Mouse (Mus musculus): Measurements from ENCODE around the gene Slc4a1.
A peak's percentile ranks its signal among the peaks of the same experiment; 100 is the strongest.
"Not testable (repeated sequence)": the region's sequence is repeated elsewhere in the genome, so short reads cannot be mapped to it uniquely, and the experiment has no call there.

Gene Slc4a1

GRCm38 (mm10) chr11:102366103-102366502 lies at the start of gene Slc4a1:
Slc4a1 (minus strand) TSS chr11:102366203.
- not testable (repeated sequence) for DNase-seq (ENCODE audit: low read depth, low spot score)

DNA sequence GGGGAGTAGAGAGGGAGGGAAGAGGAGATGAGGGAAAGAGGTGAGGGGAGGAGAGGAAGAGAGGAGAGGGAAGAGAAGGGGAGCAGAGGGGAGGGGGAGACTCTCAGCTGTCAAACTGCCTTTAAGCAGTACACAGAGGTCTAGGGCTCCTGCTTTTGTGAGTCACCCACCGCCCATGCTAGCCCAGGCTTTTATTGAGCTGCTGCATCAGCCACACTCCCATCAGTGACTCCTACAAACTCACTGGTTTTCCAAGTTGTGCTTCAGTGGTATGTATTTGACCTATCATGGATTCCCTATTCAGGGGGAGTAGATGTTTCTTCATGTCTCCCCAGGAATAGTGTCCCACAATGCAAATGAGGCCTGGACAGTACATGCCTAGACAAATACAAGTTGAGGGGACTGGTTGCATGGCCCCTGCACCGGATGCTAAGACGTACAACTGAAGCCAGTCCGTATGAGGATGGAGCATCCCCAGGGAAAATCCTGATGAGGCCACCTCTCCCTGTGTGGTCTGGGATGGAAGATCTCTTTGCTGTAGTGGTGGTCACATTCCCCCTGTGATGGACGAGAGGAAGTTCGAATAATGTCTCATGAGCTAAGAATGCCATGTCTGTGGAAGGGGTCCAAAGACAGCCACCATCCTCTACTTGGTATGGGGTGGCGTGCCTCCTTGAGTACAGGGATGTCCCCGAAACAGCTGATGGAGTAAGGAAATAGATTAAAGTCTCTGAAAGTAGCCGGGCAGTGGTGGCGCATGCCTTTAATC lies 49.2 kb upstream of the Slc4a1 start:
- no peak for DNase-seq (ENCODE audit: low read depth, low spot score)

DNA sequence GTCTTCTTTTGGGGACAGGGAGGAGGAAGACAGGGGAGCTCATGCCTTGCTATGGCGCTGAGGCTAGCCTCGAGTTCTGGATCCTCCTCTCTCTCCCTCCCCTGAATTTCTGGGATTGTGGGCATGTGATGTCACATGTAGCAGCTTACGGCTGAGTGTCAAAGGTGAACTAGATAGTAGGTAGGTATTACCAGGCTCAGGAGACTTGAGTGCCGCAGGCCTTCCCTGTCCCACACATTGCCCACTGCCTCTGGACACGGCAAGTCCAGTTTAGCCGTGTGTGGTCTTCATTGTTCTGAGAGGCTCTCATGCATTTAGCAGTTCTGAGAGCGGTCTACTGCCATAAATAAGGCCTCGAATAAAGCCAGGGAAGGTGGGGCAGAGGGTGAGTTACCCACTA lies 47.1 kb upstream of the Slc4a1 start:
- no peak for DNase-seq (ENCODE audit: low read depth, low spot score)

- no peak for DNase-seq (ENCODE audit: low read depth, low spot score)
These were observed 45.7 kb upstream of the Slc4a1 start for GRCm38 (mm10) chr11:102411704-102412103.

GRCm38 (mm10) chr11:102411061-102411460 lies 45.1 kb upstream of the Slc4a1 start:
- no peak for DNase-seq (ENCODE audit: low read depth, low spot score)

- not testable (repeated sequence) for DNase-seq (ENCODE audit: low read depth, low spot score)
These were observed 44.3 kb upstream of the Slc4a1 start for GRCm38 (mm10) chr11:102410345-102410744.

DNA sequence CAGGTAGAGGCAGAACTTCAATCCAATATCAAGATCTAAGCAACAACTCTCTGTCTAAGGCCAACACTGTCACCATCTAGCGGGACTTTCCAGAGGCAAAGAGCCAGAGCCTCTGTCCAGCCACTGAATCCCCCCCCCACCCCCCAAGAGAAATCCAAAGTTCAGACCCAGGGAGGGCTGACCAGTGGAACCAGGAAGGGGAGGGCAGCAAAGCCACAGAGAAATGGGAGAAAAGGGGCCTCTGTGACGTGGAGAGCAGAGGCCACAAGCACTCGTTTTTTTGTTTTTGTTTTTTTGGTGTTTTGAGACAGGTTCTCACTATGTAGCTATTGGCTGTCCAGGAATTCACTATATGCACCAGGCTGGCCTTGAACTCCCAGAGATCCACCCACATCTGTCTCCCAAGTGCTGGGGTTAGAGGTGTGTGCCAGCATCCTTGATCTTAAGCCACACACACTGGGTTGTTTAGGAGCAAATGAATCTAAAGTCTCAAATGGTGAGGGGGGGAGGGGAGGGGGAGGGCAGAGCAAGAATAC lies 43.9 kb upstream of the Slc4a1 start:
- DNase-seq (ENCODE audit: low read depth, low spot score): no peak

DNA sequence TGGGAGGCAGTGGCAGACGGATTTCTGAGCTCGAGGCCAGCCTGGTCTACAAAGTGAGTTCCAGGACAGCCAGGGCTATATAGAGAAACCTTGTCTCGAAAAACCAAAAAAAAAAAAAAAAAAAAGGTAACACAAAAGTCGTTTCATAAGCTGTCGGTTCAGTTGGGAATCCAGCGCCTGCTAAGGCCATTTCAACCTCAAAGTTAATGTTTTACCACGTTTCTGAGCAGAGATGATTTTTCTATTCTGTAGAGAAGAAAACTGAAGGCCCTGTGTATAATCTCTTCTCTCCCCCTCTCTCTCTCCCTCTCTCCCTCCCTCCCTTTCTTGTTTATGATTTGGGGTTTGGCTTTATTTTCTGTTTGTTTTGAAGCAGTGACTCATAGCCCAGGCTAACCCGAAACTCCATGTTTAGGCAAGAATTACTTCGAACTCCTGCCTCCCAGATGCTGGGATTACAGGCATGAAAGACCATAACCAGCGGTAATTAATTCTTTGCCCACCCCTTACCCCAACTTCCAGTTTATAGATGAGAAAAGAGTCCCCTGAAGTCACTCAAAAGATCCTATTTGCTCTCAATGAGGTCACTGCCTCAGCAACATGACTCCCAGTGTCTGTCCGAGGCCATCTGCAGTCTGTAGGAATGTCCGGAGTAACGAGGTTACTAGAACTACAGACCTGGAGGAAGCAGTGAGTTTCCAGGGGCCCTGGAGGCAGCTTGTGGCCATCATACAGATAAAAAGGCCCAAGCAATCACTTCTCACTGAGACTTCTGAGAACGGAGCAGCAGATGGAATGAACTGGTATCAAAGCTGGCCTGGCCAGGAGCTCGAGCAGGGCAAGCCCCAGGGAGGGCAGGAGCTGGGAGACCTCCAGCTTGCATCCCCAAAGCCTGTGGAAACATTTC lies 43.1 kb upstream of the Slc4a1 start:
- DNase-seq (ENCODE audit: low read depth, low spot score): no peak

GRCm38 (mm10) chr11:102408344-102408876 lies 42.4 kb upstream of the Slc4a1 start:
- peak; percentile 95 for DNase-seq (ENCODE audit: low read depth, low spot score)

- DNase-seq (ENCODE audit: low read depth, low spot score): no peak
These were observed 41.8 kb upstream of the Slc4a1 start, which contains the start of gene Slc25a39 for GRCm38 (mm10) chr11:102407834-102408215. Slc25a39 (minus strand) TSS chr11:102407946.

- DNase-seq (ENCODE audit: low read depth, low spot score): no peak
These were observed 41.2 kb upstream of the Slc4a1 start for GRCm38 (mm10) chr11:102406900-102407833.

GRCm38 (mm10) chr11:102406401-102406800 lies 40.4 kb upstream of the Slc4a1 start:
- no peak for DNase-seq (ENCODE audit: low read depth, low spot score)

DNA sequence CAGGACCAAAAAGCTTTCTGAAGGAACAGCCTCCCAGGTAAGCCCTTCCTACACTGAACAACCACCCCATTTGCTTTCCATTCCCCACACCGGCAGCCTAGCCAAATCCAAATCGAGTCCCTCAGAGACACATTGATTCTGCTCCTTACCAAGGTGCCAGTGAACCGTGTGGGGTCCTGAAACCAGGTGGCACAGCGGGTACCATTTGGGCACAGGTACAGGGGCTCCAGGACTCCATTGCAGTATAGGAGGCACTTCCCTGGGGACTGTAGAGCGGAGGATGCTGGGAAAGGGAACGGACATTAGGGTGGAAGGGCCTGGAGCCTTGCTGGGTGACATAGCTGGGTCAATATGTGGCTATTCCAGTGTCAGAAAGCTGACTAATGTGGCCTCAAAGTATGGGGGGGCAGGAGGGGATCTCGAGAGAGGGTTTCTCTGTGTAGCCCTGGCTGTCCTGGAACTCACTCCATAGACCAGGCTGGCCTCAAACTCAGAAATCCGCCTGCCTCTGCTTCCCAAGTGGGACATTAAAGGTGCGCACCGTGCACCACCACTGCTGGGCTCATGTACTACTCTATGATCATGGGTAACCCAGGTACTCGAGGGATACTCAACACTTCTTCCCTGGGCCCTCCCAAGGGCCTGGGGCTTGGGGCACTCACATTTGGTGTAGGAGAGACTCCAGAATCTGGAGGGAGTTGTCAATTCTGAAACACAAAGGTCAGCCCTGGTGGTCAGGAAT lies 39.7 kb upstream of the Slc4a1 start:
- DNase-seq (ENCODE audit: low read depth, low spot score): no peak

- DNase-seq (ENCODE audit: low read depth, low spot score): no peak
These were observed 38.4 kb upstream of the Slc4a1 start for GRCm38 (mm10) chr11:102404161-102405010.

GRCm38 (mm10) chr11:102403657-102404056 lies 37.7 kb upstream of the Slc4a1 start:
- no peak for DNase-seq (ENCODE audit: low read depth, low spot score)

DNA sequence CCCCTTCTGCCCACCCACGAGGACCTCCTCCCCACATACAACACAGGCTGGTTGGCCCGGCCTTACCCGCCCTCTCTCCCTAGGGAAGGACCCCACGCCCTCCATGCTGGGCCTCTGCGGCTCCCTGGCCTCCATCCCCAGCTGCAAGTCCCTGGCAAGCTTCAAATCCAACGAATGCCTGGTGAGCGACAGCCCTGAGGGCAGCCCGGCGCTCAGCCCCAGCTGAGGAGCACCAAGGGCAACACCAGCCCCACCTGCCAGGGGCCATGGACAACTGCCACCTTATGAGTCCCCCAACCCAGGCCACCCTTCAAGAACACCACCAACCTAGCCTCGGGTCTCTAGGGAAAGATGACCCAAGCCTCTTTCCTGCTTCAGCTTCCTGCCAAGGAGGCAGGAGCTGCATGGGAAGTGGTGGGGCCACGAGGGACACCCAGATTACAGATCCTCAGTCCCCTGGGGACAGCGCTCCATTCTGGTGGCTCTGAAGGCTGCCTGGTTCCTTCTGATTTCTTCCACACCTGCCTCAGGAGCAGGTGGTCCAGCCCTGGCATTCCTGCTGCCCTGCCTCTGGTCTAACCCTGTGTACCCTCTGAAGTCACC lies 36.0 kb upstream of the Slc4a1 start:
- DNase-seq (ENCODE audit: low read depth, low spot score): no peak

- no peak for DNase-seq (ENCODE audit: low read depth, low spot score)
These were observed 34.6 kb upstream of the Slc4a1 start for GRCm38 (mm10) chr11:102400513-102401084.

DNA sequence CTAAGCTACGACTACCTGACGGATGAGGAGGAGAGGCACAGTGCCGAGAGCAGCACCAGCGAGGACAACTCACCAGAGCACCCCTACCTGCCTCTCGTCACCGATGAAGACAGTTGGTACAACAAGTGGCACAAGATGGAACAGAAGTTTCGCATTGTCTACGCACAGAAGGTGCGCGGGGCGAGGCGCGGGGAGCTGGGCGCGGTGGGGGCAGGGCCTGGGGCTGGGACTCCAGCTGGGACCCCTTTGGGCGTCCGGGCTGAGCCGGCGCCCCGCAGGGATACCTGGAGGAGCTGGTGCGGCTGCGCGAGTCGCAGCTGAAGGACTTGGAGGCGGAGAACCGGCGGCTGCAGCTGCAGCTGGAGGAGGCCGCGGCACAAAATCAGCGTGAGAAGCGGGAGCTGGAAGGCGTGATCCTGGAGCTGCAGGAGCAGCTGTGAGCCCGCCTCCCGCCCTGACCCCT lies 33.6 kb upstream of the Slc4a1 start:
- no peak for DNase-seq (ENCODE audit: low read depth, low spot score)

Data from brain, embryonic 18.5 days (tissue).